In the genomic region with DNA sequence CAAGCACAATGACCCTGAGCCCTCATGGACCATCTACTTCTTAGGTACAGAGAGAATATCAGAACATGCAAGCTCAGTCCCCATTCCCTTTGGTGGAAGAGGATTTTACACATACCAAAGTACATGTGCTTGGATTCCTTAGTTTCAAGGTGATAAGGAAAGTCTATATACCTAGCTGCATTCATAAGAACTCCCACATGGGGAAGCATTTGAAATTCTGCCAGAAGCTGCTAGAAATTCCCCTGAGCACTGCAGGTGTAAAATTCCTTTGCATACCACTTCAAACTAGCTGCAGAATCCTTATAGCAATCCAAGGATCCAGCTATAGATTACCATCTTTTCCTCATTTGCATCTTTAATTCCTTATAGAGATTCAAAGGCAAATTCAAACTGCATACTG, we compare ENCODE assay signal across 28 mouse cellular contexts.
DNase-seq lines count a peak whose midpoint lies in the region; ATAC-seq and TF ChIP-seq lines count a peak whose summit lies in the region.
"Had no signal": no experiment of that assay in that cellular context is flagged by ENCODE, and none has a peak within 500 bp of the region (broad histone marks: within the 10 kb centered on the region; RNA-seq: fewer than 3 reads in every experiment).

No protein-coding gene starts in this region.

- H3K27me3 ChIP-seq in forebrain, postnatal 0 days (ENCODE audit: insufficient read depth, low read length) = no peaks in the 10 kb centered on the region
- no peaks in the 10 kb centered on the region for H3K27me3 ChIP-seq in forebrain, embryonic 16.5 days (replicated peaks; ENCODE audit: control insufficient read depth, insufficient read depth, low read length)
- H3K27me3 ChIP-seq in lung, embryonic 15.5 days = no peaks in the 10 kb centered on the region
- H3K27me3 ChIP-seq: forebrain, embryonic 13.5 days; heart, embryonic 12.5 days; kidney, embryonic 15.5 days; limb, embryonic 15.5 days; liver, embryonic 13.5 days; midbrain, embryonic 13.5 days; neural tube, embryonic 15.5 days had no signal

- no peak for TF ChIP-seq CTCF in forebrain, postnatal 0 days (IDR thresholded peaks at IDR 0.05; ENCODE audit: low read depth)

- ATAC-seq in forebrain, postnatal 0 days = no peak
- no peak for ATAC-seq in forebrain, embryonic 16.5 days
- ATAC-seq in lung, embryonic 15.5 days (ENCODE audit: borderline replicate concordance, extremely low read depth, low FRiP score, low TSS enrichment) = peak; percentile 69
- ATAC-seq: forebrain, embryonic 13.5 days; inflammation-experienced regulatory T-cells, adult 6 months; midbrain, embryonic 13.5 days; Patski had no signal

- no peak overlapping the region for H3K4me2 ChIP-seq in forebrain, postnatal 0 days (ENCODE audit: low read depth)
- H3K4me2 ChIP-seq in forebrain, embryonic 16.5 days (ENCODE audit: low read length) = no peak overlapping the region
- H3K4me2 ChIP-seq in lung, embryonic 15.5 days = no peak overlapping the region
- H3K4me2 ChIP-seq: forebrain, embryonic 13.5 days; heart, embryonic 12.5 days; hindbrain, embryonic 14.5 days; kidney, embryonic 15.5 days; limb, embryonic 15.5 days; liver, embryonic 13.5 days; midbrain, embryonic 13.5 days; neural tube, embryonic 15.5 days had no signal

- H3K4me1 ChIP-seq in forebrain, postnatal 0 days (ENCODE audit: insufficient read depth) = no peaks in the 10 kb centered on the region
- no peaks in the 10 kb centered on the region for H3K4me1 ChIP-seq in forebrain, embryonic 16.5 days (replicated peaks; ENCODE audit: control insufficient read depth, insufficient read depth, low read length)
- H3K4me1 ChIP-seq in lung, embryonic 15.5 days = no peaks in the 10 kb centered on the region
- H3K4me1 ChIP-seq: forebrain, embryonic 13.5 days; heart, embryonic 12.5 days; kidney, embryonic 15.5 days; limb, embryonic 15.5 days; liver, embryonic 13.5 days; midbrain, embryonic 13.5 days; neural tube, embryonic 15.5 days had no signal

- no peak overlapping the region for H3K9ac ChIP-seq in forebrain, postnatal 0 days
- H3K9ac ChIP-seq in forebrain, embryonic 16.5 days (replicated peaks; ENCODE audit: low read depth, low read length) = no peak overlapping the region
- no peak overlapping the region for H3K9ac ChIP-seq in lung, embryonic 15.5 days
- H3K9ac ChIP-seq: forebrain, embryonic 13.5 days; heart, embryonic 12.5 days; hindbrain, embryonic 14.5 days; kidney, embryonic 15.5 days; limb, embryonic 15.5 days; liver, embryonic 13.5 days; midbrain, embryonic 13.5 days; neural tube, embryonic 15.5 days had no signal

- H3K36me3 ChIP-seq in forebrain, postnatal 0 days (ENCODE audit: insufficient read depth) = no peaks in the 10 kb centered on the region
- no peaks in the 10 kb centered on the region for H3K36me3 ChIP-seq in forebrain, embryonic 16.5 days (ENCODE audit: control insufficient read depth, insufficient read depth)
- H3K36me3 ChIP-seq in lung, embryonic 15.5 days = no peaks in the 10 kb centered on the region
- H3K36me3 ChIP-seq: heart, embryonic 12.5 days; kidney, embryonic 15.5 days; limb, embryonic 15.5 days; liver, embryonic 13.5 days; midbrain, embryonic 13.5 days; neural tube, embryonic 15.5 days had no signal

- H3K27ac ChIP-seq in forebrain, postnatal 0 days (ENCODE audit: low read depth, low read length) = no peak overlapping the region
- no peak overlapping the region for H3K27ac ChIP-seq in forebrain, embryonic 16.5 days (ENCODE audit: low read length)
- no peak overlapping the region for H3K27ac ChIP-seq in lung, embryonic 15.5 days
- H3K27ac ChIP-seq: forebrain, embryonic 13.5 days; heart, adult 2 months; hindbrain, embryonic 14.5 days; kidney, embryonic 15.5 days; limb, embryonic 15.5 days; liver, embryonic 13.5 days; macrophage; midbrain, embryonic 13.5 days; neural tube, embryonic 15.5 days had no signal

- H3K4me3 ChIP-seq in forebrain, postnatal 0 days (ENCODE audit: low read depth, low read length) = no peak overlapping the region
- no peak overlapping the region for H3K4me3 ChIP-seq in forebrain, embryonic 16.5 days (replicated peaks; ENCODE audit: low read length)
- H3K4me3 ChIP-seq in lung, embryonic 15.5 days = no peak overlapping the region
- H3K4me3 ChIP-seq: forebrain, embryonic 13.5 days; heart, adult 2 months; heart, embryonic 12.5 days; kidney, embryonic 15.5 days; limb, embryonic 15.5 days; liver, embryonic 13.5 days; midbrain, embryonic 13.5 days; neural tube, embryonic 15.5 days had no signal

- DNase-seq in forebrain, postnatal 0 days = peak; percentile 12
- DNase-seq in lung, adult 18-20 months = no peak
- DNase-seq in lung, postnatal 10 days = peak; percentile 2
- DNase-seq in cerebellum, adult 9-11 months = no peak
- DNase-seq in thymus, postnatal 10 days (ENCODE audit: low spot score in 2 of 2) = no peak
- DNase-seq: adrenal gland, postnatal 10 days; cerebellum, adult 11 months; cerebellum, postnatal 10 days; heart, adult 2 months; heart, postnatal 4 days; kidney, adult 18-20 months; kidney, postnatal 4 days; liver, embryonic 13.5 days; right cerebral cortex, postnatal 25 days; thymus, adult 18-20 months; thymus, postnatal 36 days had no signal

- H3K9me3 ChIP-seq in forebrain, postnatal 0 days (ENCODE audit: low read length) = no peaks in the 10 kb centered on the region
- no peaks in the 10 kb centered on the region for H3K9me3 ChIP-seq in forebrain, embryonic 16.5 days (ENCODE audit: control insufficient read depth, low read length)
- no peaks in the 10 kb centered on the region for H3K9me3 ChIP-seq in lung, embryonic 15.5 days
- H3K9me3 ChIP-seq: forebrain, embryonic 13.5 days; heart, embryonic 12.5 days; kidney, embryonic 15.5 days; limb, embryonic 15.5 days; liver, embryonic 13.5 days; midbrain, embryonic 13.5 days; neural tube, embryonic 15.5 days had no signal

Comparison
In these comparisons a context has a peak if more than half of its experiments do, and no peak if none do; other contexts are left out.
1. DNase-seq: peak in forebrain, postnatal 0 days (single experiment) and lung, postnatal 10 days (single experiment); none in lung, adult 18-20 months (0 of 2), cerebellum, adult 9-11 months (single experiment) and thymus, postnatal 10 days (0 of 2).